Mouse (Mus musculus): ENCODE measurements around the gene Mrpl32. TPM values are rescaled to one million over a fixed set of nuclear protein-coding genes. Genes with fewer than 3 reads are reported as not detected.

Gene Mrpl32
- 100 to 1,000 TPM; 125 to 136 TPM for polyA plus RNA-seq (2017; shearing (Covaris generic))

- ATAC-seq, result peak; percentile 87
These were observed at the start of gene Mrpl32, which contains the start of gene Psma2 for GRCm38 (mm10) chr13:14612926-14613529. Mrpl32 (minus strand) TSS chr13:14613165. Psma2 (plus strand) TSS chr13:14613240.

GRCm38 (mm10) chr13:14649301-14649700 is 36.3 kb upstream of the Mrpl32 start:
- no peak for ATAC-seq

GRCm38 (mm10) chr13:14639998-14640397 is 27.0 kb upstream of the Mrpl32 start:
- no peak for ATAC-seq

DNA sequence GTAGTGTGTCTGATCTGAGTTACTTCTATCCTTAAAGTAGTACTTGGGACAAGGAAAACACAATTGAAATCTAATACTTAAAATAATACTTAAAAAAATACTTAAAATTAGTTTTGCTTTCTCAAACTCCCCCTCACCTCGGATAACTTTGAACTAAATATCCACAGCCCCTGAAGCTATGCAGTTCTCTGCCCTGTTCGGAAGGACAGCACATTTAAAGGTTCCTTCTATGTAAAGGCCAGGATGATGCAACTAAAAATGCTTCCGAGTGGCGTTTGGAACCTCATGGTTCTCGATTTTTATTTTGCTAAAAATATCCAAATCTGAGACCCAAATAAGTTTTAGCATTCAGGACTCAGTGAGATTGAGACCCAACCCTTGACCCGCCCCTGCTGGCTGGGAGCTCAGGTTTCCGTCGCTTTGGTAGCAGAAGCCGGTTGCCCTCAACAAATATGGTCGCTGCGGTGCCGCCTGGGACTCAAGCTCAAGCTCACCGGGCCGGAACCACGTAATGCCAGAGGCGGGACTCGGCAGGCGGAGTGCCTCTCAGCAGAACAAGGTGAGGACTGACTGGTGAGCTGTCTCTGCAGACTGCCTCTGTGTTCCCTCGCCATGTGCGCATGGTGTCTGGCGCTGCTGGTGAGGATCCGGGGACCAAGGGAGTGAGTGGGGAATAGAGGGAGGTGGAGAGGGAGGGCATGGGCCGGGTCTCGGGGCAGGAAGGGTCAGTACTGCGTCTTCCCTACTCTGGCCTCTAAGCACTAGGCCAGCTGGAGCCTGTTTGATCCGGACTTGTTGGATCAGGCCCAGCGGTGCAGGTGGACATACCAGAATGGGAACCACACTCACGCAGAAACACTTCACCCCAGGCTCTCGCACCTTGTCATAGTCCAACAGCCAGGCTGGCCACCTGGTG is 17.0 kb upstream of the Mrpl32 start, which contains the start of gene AW209491:
TSS of gene AW209491 (plus strand) at position 429 of the 916 bp plus-strand sequence.
- ATAC-seq, result peak; percentile 100

DNA sequence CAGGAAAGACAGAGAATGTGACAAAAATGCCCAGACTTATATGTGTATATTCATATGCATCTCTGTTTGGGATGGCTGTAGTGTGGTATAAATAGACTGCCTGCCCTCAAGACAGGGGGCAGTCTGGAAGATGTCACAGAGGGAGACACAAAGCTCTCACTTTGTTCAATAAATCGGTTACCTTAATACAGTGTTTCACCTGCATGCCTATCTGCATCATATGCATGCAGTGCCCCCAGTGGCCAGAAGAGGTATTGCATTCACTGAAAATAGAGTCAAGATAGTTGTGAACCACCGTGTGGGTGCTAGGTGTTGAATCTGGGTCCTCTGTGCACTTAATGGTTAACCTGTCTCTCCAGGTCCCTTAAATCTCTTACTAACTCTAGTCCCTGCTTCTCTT is 5.8 kb upstream of the Mrpl32 start:
- peak; percentile 90 for ATAC-seq

DNA sequence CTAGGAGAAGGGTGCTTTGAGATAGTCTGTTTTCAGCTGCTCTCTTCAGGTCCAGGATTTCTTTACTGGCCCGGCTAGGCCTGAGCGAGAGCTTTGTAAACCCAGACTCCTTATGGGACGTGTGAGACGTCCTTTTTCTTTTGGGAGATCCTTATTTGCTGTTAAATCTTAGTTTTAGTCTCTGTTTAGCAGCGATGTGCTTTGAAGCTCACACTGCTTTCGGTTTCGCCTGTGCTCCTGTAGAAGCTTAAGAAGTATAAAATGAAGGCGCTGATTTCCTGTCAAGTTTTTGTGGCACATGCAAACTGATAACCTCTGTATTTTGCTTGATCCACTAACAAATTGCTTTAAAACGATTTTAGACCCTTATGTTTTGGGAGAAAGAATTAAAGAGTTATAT is 588 bp upstream of the Mrpl32 start:
- peak; percentile 57 for ATAC-seq

DNA sequence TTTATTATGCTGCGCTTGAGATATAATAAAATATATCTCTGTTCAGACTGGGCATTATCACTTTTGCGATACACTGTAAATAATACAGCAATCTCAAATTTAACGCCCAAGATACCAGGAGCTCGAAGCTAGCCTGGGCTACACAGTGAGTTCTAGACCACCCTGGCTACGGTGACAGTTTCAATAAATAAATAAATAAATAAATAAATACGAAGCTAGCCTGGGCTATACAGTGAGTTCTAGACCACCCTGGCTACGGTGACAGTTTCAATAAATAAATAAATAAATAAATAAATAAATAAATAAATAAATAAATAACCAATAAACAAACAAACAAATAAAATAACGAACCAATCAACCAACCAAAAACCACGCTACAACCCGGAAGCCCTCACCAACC is 502 bp downstream of the Mrpl32 start:
- no peak for ATAC-seq

DNA sequence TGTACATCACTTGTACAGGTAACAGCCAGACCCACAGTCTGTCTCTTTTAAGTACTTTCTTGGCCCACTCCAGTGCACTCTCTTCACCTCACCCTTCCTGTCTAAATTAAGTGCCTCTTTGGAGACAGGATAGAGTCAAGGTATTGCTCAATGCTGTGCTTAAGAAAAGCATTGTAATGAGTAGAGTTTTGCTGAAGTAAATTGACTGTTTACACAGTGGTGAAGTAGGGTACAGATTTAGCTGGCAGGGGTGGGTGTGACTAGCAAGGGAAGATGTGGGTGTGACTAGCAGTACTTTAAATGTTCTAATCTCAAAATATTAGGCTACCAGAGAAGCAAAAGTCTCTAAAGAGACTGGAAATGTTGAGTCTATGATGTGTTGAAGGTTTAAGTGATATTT is 5.3 kb downstream of the Mrpl32 start:
- no peak for ATAC-seq

DNA sequence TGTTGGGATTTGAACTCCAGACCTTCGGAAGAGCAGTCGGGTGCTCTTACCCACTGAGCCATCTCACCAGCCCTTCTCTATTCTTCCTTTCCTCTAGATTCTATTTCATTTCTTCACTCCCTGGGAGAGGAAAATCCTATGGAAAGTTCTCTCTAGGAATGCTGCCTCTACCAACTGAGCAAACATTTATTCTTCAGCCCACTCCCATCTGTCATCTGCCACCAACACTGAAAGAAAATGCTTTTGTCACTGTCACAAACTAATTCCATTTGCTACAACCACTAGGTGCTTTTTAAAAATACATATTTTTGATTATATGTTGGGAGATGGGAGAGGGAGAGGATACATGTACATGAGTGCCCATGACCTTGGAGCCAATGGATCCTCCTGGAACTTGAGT is 10.2 kb downstream of the Mrpl32 start:
- ATAC-seq, result no peak

DNA sequence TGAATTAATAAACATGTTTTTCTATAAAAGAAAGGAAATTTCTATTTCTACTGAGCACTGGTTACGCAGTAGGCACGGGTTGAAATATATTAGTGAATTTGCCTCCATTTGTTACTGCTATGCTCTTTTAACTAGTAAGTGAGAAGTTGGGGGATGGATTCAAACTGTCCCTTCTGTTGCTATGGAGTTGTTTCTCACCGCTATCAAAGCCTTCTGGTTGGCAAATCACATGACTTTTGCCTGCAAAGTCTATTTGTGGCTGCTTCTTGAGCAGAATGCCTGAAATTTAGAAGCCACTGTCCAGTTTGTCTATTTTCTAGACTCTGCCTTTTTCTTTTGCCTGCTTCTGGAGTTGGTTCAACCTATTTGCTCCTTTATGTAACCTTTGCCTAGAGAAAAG is 32.6 kb downstream of the Mrpl32 start:
- ATAC-seq, result no peak

GRCm38 (mm10) chr13:14574128-14574527 is 38.8 kb downstream of the Mrpl32 start:
- no peak for ATAC-seq

DNA sequence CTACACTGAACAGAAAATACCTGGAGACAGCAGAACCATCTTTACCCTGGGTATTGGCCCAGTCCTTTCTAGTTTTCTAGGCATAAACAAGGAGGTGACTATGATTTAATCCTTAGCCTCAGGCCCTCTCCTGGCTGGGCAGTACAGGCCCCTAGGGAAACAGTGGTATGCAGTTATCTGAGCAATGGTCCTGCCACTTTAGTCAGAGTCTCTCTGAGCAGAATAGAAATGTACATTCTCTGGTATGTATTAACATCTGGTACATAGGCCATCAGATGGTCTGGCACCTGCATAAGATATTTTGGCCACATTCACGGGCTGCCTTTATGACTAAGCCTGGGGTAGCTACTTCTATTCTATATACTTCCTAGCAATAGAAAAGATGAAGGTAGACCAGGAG is 51.6 kb downstream of the Mrpl32 start:
- ATAC-seq, result no peak

Other genes starting within 250 kb of the Mrpl32 start
- gene Hecw1, start 89.9 kb downstream of the Mrpl32 start, polyA plus RNA-seq (2017; shearing (Covaris generic)), result under 1 TPM in 1 of 2 experiments, not detected in 1; 0.26 TPM
- 100 to 1,000 TPM; 199 to 204 TPM for gene Psma2, start 75 bp upstream of the Mrpl32 start, polyA plus RNA-seq (2017; shearing (Covaris generic))
- gene AW209491, start 17.0 kb upstream of the Mrpl32 start, polyA plus RNA-seq (2017; shearing (Covaris generic)), result 10 to 100 TPM; 20.1 to 21.0 TPM

All from activated CD4-positive, CD25-positive, alpha-beta regulatory T cell, adult 4 months (primary cell).